Mouse (Mus musculus) adrenal gland, adult 18-20 months (tissue): Measurements from ENCODE around the gene Nf1. TPM values are rescaled to one million over a fixed set of nuclear protein-coding genes. Genes with fewer than 3 reads are reported as not detected.

Experiments
- DNase-seq, 2 experiments: peaks; one replicate each; pipeline ENCODE4 v3.0.0; 2021 to 2022; ENCODE audit warnings: low spot score in 2 of 2
- total RNA-seq, 2 experiments: library from RNA; stranded (reverse); gene quantifications; 1 replicate in 1 of 2; 2 replicates in 1 of 2; pipeline ENCODE4 v1.2.3; 2021

The Nf1 gene
- total RNA-seq, 2 experiments from 2014 or later: 53.5 to 60.6 TPM

- no peak for DNase-seq
Observed at GRCm38 (mm10) chr11:79459846-79460245, 120.4 kb downstream of the Nf1 start.

- DNase-seq: no peak
Observed at GRCm38 (mm10) chr11:79460756-79461450, 121.4 kb downstream of the Nf1 start.

GRCm38 (mm10) chr11:79468097-79468496 lies 128.6 kb downstream of the Nf1 start:
- DNase-seq: no peak

- DNase-seq: no peak
Observed at GRCm38 (mm10) chr11:79483392-79483791, 143.9 kb downstream of the Nf1 start.

GRCm38 (mm10) chr11:79483876-79484528 lies 144.5 kb downstream of the Nf1 start:
- no peak for DNase-seq

GRCm38 (mm10) chr11:79484721-79485120 lies 145.2 kb downstream of the Nf1 start:
- DNase-seq: no peak

GRCm38 (mm10) chr11:79494976-79495800 lies 155.7 kb downstream of the Nf1 start:
- DNase-seq: no peak

- DNase-seq: no peak
Observed at GRCm38 (mm10) chr11:79502917-79503316, 163.4 kb downstream of the Nf1 start.

- DNase-seq: no peak
Observed at GRCm38 (mm10) chr11:79503845-79504244, 164.4 kb downstream of the Nf1 start, which contains the start of gene Omg. TSS of gene Omg (minus strand) at chr11:79504084.

- DNase-seq: no peak
Observed at GRCm38 (mm10) chr11:79504506-79504905, 165.0 kb downstream of the Nf1 start.

- DNase-seq: no peak
Observed at GRCm38 (mm10) chr11:79511970-79512369, 172.5 kb downstream of the Nf1 start.

GRCm38 (mm10) chr11:79515331-79515730 lies 175.8 kb downstream of the Nf1 start:
- no peak for DNase-seq

- no peak for DNase-seq
Observed at GRCm38 (mm10) chr11:79515798-79516197, 176.3 kb downstream of the Nf1 start.

GRCm38 (mm10) chr11:79519299-79519698 lies 179.8 kb downstream of the Nf1 start:
- no peak for DNase-seq

- DNase-seq: no peak
Observed at GRCm38 (mm10) chr11:79519878-79520291, 180.4 kb downstream of the Nf1 start.

- DNase-seq: no peak
Observed at GRCm38 (mm10) chr11:79520772-79521171, 181.3 kb downstream of the Nf1 start.

GRCm38 (mm10) chr11:79521930-79522329 lies 182.4 kb downstream of the Nf1 start:
- no peak for DNase-seq

- DNase-seq: no peak
Observed at GRCm38 (mm10) chr11:79522944-79523343, 183.5 kb downstream of the Nf1 start.

GRCm38 (mm10) chr11:79523560-79524309 lies 184.2 kb downstream of the Nf1 start, which contains the start of gene Evi2b:
TSS of gene Evi2b (minus strand) at chr11:79523762.
- no peak for DNase-seq

GRCm38 (mm10) chr11:79524310-79524575 lies 184.8 kb downstream of the Nf1 start:
- DNase-seq: no peak

- DNase-seq: no peak
Observed at GRCm38 (mm10) chr11:79526549-79526948, 187.1 kb downstream of the Nf1 start.
